Mouse (Mus musculus): ENCODE results near the gene Doxl2. TPM values are rescaled to one million over a fixed set of nuclear protein-coding genes. Genes with fewer than 3 reads are reported as not detected.
A peak's percentile ranks its signal among the peaks of the same experiment; 100 is the strongest.

The Doxl2 gene
- total RNA-seq (2021) = not detected
- polyA plus RNA-seq (2012; rRNA removed) = not detected in 2 replicates
- long read RNA-seq = 0 reads

DNA sequence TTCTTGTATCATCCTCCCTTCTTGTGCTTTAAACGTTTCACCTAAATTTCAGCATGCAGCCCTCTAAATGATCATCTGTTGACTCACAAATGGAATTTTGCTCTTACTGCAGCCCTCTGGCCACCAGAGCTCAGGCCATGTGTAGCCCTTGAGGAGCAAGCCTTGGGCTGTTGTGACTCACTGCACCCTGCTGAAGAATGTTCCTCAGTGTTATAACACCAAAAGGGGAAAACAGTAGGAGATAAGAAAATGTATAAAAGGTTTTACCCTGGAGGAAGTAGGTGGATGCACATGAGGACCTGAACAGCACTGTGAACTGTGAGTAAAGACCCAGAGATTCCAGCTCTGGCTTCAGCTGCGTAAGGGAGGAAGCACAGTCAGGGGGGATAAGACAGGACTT is at the start of gene Doxl2:
Gene Doxl2 (plus strand): TSS at position 301 of the 400 bp plus-strand sequence.
- intact Hi-C loops (cut with DNase I) = no loop called here
- Histone ChIP-seq H3K27ac (no peak within 1 kb of the TSS), H3K4me1 (ENCODE audit: control insufficient read depth, insufficient read depth, low read length) (no peaks in the 10 kb centered on the region), H3K27me3 (ENCODE audit: control insufficient read depth, insufficient read depth, low read length) (no peaks in the 10 kb centered on the region), H3K36me3 (ENCODE audit: control insufficient read depth, insufficient read depth, low read length) (no peaks in the 10 kb centered on the region), H3K9ac (ENCODE audit: low read depth, low read length) (no peak within 1 kb of the TSS), H3K79me2 (replicated peaks; ENCODE audit: control insufficient read depth, insufficient read depth, low read length) (no peaks in the 10 kb centered on the region), H3K4me3 (no peak within 1 kb of the TSS)
- whole genome bisulfite sequencing = 62% methylated on average over 2 of the region's 2 CpGs
- no peak for DNase-seq
- TF ChIP-seq CTCF (IDR thresholded peaks at IDR 0.05) = no peak
- no peak for TF ChIP-seq POLR2A (IDR thresholded peaks at IDR 0.05; ENCODE audit: insufficient read depth, low read depth, low read length)

DNA sequence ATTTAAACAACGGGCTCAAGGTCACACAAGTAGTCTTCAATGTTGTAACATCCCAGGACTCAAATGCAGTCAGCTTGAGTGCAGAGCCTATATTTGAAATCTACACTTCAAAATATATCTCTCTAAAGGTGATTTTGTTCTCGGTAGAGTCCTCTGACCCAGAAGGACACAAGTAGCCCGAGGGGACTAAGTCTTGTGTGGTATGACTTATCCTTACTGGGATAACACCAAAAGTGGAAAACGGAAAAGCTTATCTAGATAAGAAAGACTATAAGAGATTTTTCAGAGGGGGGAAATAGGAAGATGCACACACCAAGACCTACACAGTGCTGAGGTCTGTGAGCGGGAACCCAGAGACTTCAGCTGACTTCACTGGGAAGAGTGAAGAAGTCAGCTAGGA is 45.2 kb upstream of the Doxl2 start, which contains the start of gene 1600015I10Rik:
Gene 1600015I10Rik (plus strand): TSS at position 301 of the 400 bp plus-strand sequence.
- TF ChIP-seq CTCF (IDR thresholded peaks at IDR 0.05) (no peak), POLR2A (IDR thresholded peaks at IDR 0.05; ENCODE audit: insufficient read depth, low read depth, low read length) (no peak), EP300 (IDR thresholded peaks at IDR 0.05; ENCODE audit: insufficient read depth, low read depth, low read length) (no peak)
- no peaks in the 10 kb centered on the region for H3K79me2 ChIP-seq (replicated peaks; ENCODE audit: control insufficient read depth, insufficient read depth, low read length)
- DNase-seq = no peak
- H3K4me3 ChIP-seq = no peak within 1 kb of the TSS
- WGBS = 79% methylated on average over 5 of the region's 5 CpGs
- no peak within 1 kb of the TSS for H3K9ac ChIP-seq (ENCODE audit: low read depth, low read length)
- no peaks in the 10 kb centered on the region for H3K27me3 ChIP-seq (ENCODE audit: control insufficient read depth, insufficient read depth, low read length)
- H3K4me1 ChIP-seq (ENCODE audit: control insufficient read depth, insufficient read depth, low read length) = no peaks in the 10 kb centered on the region
- H3K36me3 ChIP-seq (ENCODE audit: control insufficient read depth, insufficient read depth, low read length) = no peaks in the 10 kb centered on the region
- no peak within 1 kb of the TSS for H3K27ac ChIP-seq
- intact Hi-C loops (cut with DNase I) = no loop called here

DNA sequence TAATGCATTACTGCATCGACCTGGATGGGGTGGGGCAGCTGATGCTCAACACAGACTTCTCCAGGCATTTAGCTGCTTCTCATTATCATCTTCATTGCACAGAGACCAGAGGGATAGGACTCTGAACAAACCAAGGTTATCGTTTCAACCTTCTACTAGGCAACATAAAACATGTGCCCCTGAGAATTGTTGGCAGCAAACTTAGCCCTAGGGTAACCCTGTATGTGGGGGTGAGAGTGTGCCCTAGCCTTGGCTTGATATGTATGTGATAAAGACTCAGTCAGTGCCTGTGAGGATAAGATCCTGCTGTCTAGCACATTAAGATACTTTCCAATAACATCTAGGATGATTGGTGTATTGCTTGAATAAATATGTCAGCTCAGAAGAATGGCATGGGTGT is 25.2 kb upstream of the Doxl2 start:
- H3K79me2 ChIP-seq (replicated peaks; ENCODE audit: control insufficient read depth, insufficient read depth, low read length) = no peaks in the 10 kb centered on the region
- H3K36me3 ChIP-seq (ENCODE audit: control insufficient read depth, insufficient read depth, low read length) = no peaks in the 10 kb centered on the region
- H3K27me3 ChIP-seq (ENCODE audit: control insufficient read depth, insufficient read depth, low read length) = 0 out of 2 replicates have a peak, but pooled peaks cover 1% of the 10 kb centered on the region
- no peaks in the 10 kb centered on the region for H3K4me1 ChIP-seq (ENCODE audit: control insufficient read depth, insufficient read depth, low read length)
- H3K27ac ChIP-seq = no peak overlapping the region
- TF ChIP-seq POLR2A (IDR thresholded peaks at IDR 0.05; ENCODE audit: insufficient read depth, low read depth, low read length) (no peak), CTCF (IDR thresholded peaks at IDR 0.05) (no peak), EP300 (IDR thresholded peaks at IDR 0.05; ENCODE audit: insufficient read depth, low read depth, low read length) (no peak)
- no peak overlapping the region for H3K9ac ChIP-seq (ENCODE audit: low read depth, low read length)
- intact Hi-C loops (cut with DNase I) = no loop called here
- no peak overlapping the region for H3K4me3 ChIP-seq
- WGBS = 55% methylated on average over 2 of the region's 2 CpGs
- peak in 1 of 2 experiments; percentile 1 for DNase-seq

DNA sequence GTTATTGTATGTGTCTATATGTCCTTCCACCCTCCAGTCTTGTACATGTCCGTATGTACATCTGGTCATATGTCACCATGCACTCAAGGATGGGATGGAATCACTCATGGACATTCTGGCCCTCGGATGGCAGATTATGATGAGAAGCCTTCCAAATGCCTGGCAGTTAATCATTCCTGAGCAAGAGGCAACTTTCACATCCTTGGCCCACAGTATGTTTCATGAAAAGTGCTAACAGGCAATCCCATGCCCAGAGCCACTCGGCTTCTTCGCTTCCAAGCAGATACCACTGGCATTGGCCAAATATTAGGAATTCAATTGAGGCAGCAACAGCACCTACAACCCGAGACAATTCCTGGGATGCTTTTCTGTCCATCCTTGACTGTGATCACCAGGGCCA is 24.1 kb upstream of the Doxl2 start:
- H3K27ac ChIP-seq = no peak overlapping the region
- TF ChIP-seq EP300 (IDR thresholded peaks at IDR 0.05; ENCODE audit: insufficient read depth, low read depth, low read length) = no peak
- no peak for TF ChIP-seq CTCF (IDR thresholded peaks at IDR 0.05)
- no peak for TF ChIP-seq POLR2A (IDR thresholded peaks at IDR 0.05; ENCODE audit: insufficient read depth, low read depth, low read length)
- no peak overlapping the region for H3K4me3 ChIP-seq
- H3K4me1 ChIP-seq (ENCODE audit: control insufficient read depth, insufficient read depth, low read length) = no peaks in the 10 kb centered on the region
- intact Hi-C loops (cut with DNase I) = loop anchor here (5.0 kb wide), 1 partner anchor 88 kb away; no protein-coding TSS in a partner anchor
- no peak overlapping the region for H3K9ac ChIP-seq (ENCODE audit: low read depth, low read length)
- DNase-seq = peak in 1 of 2 experiments; percentile 2
- no peaks in the 10 kb centered on the region for H3K79me2 ChIP-seq (replicated peaks; ENCODE audit: control insufficient read depth, insufficient read depth, low read length)
- no peaks in the 10 kb centered on the region for H3K36me3 ChIP-seq (ENCODE audit: control insufficient read depth, insufficient read depth, low read length)
- H3K27me3 ChIP-seq (ENCODE audit: control insufficient read depth, insufficient read depth, low read length) = no peaks in the 10 kb centered on the region
- 75% methylated on average over 5 of the region's 5 CpGs for WGBS

DNA sequence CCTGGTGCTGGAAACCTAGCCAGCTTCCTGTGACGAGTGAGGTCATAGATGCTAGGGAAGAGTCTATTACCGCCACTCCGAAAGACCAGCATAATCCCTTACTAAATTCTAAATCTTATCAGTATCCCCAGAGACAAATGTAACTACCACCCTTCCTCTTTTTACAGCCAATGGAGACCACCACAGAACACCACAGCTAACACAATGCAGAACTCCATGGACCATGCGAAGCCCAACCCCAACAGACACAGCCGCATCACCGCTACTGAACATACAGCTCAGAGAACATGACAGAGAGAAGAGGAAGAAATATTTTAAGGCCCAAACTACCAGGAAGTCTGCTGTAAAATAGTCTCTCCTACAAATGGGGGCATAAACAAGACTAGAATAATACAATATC is 23.1 kb upstream of the Doxl2 start:
- H3K79me2 ChIP-seq (replicated peaks; ENCODE audit: control insufficient read depth, insufficient read depth, low read length) = no peaks in the 10 kb centered on the region
- no peak overlapping the region for H3K9ac ChIP-seq (ENCODE audit: low read depth, low read length)
- no peaks in the 10 kb centered on the region for H3K27me3 ChIP-seq (ENCODE audit: control insufficient read depth, insufficient read depth, low read length)
- intact Hi-C loops (cut with DNase I) = loop anchor here (5.0 kb wide), 1 partner anchor 89 kb away; no protein-coding TSS in a partner anchor
- no peaks in the 10 kb centered on the region for H3K36me3 ChIP-seq (ENCODE audit: control insufficient read depth, insufficient read depth, low read length)
- no peak overlapping the region for H3K4me3 ChIP-seq
- TF ChIP-seq CTCF (IDR thresholded peaks at IDR 0.05) (no peak), POLR2A (IDR thresholded peaks at IDR 0.05; ENCODE audit: insufficient read depth, low read depth, low read length) (no peak), EP300 (IDR thresholded peaks at IDR 0.05; ENCODE audit: insufficient read depth, low read depth, low read length) (no peak)
- no peaks in the 10 kb centered on the region for H3K4me1 ChIP-seq (ENCODE audit: control insufficient read depth, insufficient read depth, low read length)
- WGBS = 69% methylated on average over 6 of the region's 6 CpGs
- DNase-seq = no peak
- H3K27ac ChIP-seq = no peak overlapping the region

DNA sequence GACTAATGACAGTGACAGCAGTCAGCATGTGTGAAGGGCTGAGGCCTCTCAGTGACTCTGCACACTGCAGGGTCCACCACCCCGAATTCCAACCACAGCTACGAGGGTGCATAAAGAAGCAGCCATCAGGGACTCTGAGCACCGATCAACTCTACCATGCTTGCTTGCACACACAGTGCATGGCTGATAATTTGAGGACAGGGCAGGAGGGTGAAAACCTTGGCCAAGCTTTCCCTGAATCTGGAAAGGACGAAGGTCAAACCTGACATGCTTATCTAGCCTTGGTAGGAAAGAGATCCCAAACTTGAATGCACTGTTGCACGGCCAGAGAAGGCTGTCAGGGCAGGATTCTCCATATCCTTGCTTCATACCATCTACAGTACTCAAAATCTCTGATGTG is 21.5 kb upstream of the Doxl2 start:
- WGBS = 77% methylated on average over 5 of the region's 5 CpGs
- Histone ChIP-seq H3K9ac (ENCODE audit: low read depth, low read length) (no peak overlapping the region), H3K27ac (no peak overlapping the region), H3K27me3 (ENCODE audit: control insufficient read depth, insufficient read depth, low read length) (no peaks in the 10 kb centered on the region), H3K79me2 (replicated peaks; ENCODE audit: control insufficient read depth, insufficient read depth, low read length) (no peaks in the 10 kb centered on the region), H3K4me1 (ENCODE audit: control insufficient read depth, insufficient read depth, low read length) (no peaks in the 10 kb centered on the region), H3K36me3 (ENCODE audit: control insufficient read depth, insufficient read depth, low read length) (no peaks in the 10 kb centered on the region), H3K4me3 (no peak overlapping the region)
- DNase-seq = peak in 1 of 2 experiments; percentile 3
- TF ChIP-seq EP300 (IDR thresholded peaks at IDR 0.05; ENCODE audit: insufficient read depth, low read depth, low read length) = no peak
- no peak for TF ChIP-seq CTCF (IDR thresholded peaks at IDR 0.05)
- TF ChIP-seq POLR2A (IDR thresholded peaks at IDR 0.05; ENCODE audit: insufficient read depth, low read depth, low read length) = no peak
- intact Hi-C loops (cut with DNase I) = loop anchor here (5.0 kb wide), 1 partner anchor 91 kb away; no protein-coding TSS in a partner anchor

All from heart, adult 2 months (tissue).